Mouse (Mus musculus) cerebellum, adult (tissue): ENCODE measurements at regions not wholly inside any gene's neighbourhood (a gene's known extent, or its start where the extent isn't known, plus 50 kb on each side); places are given as distances from the start of the nearest gene placed in this dataset.

ENCODE experiments used
- ATAC-seq: cut with Nextera tagmentation; 2 replicates; pipeline ENCODE4 v1.9.2; 2017; ENCODE audit warnings: mild to moderate bottlenecking, moderate library complexity, mixed read lengths; ENCODE audit not compliant: insufficient number of reproducible peaks, low FRiP score, low TSS enrichment

- no peak for ATAC-seq
Observed at GRCm38 (mm10) chr16:87295727-87296126, 58.3 kb upstream of the N6amt1 start.

DNA sequence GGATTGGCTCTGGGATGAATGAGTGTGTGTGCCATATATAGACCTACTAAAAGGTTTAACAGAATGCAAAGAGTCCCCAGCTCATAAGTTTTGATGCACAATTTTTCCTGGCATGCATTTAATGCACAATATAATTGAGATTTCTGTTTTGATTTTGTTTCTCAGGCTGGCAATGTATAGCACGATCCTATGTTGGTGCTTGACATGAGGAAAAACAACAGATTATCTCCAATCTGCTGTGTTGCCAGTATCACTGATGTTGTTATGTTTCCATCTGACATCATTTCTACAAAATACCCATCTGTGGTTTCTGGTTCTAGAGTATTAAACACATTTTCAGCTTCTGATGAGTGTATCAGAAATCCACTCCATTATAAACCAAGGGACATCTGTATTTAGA lies 61.2 kb upstream of the N6amt1 start:
- ATAC-seq: no peak

- ATAC-seq: no peak
Observed at GRCm38 (mm10) chr16:87291716-87292115, 62.3 kb upstream of the N6amt1 start.

DNA sequence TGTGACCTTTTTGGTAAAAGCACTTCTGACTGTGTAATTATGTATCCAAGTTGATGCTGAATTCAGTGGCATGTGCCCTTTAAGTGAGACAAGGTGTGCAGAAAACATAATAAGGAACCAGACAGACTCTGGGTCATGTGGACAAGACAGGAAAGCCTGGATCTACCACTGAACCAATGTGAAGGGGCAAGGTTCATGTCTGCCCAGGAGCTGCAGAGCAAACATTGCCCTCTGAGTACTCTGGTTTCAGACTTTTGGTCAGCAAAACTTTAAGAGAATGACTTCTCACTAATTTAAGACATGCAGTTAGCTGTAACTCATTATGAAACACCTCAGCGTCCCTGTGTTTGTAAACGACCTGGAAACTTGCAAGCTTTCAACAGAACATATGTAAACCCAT lies 68.3 kb upstream of the N6amt1 start:
- ATAC-seq: no peak

GRCm38 (mm10) chr16:87284835-87285510 lies 69.0 kb upstream of the N6amt1 start:
- no peak for ATAC-seq

GRCm38 (mm10) chr16:87278518-87278917 lies 75.5 kb upstream of the N6amt1 start:
- ATAC-seq: no peak

- no peak for ATAC-seq
Observed at GRCm38 (mm10) chr16:87272363-87272762, 81.6 kb upstream of the N6amt1 start.

GRCm38 (mm10) chr16:87267954-87268804 lies 85.8 kb upstream of the N6amt1 start:
- no peak for ATAC-seq

- no peak for ATAC-seq
Observed at GRCm38 (mm10) chr16:87267517-87267916, 86.5 kb upstream of the N6amt1 start.

GRCm38 (mm10) chr16:87263571-87263970 lies 90.4 kb upstream of the N6amt1 start:
- peak; percentile 77 for ATAC-seq

- ATAC-seq: 0 out of 2 replicates have a peak, but pooled peaks have one; percentile 45
Observed at GRCm38 (mm10) chr16:87263041-87263440, 90.9 kb upstream of the N6amt1 start.

DNA sequence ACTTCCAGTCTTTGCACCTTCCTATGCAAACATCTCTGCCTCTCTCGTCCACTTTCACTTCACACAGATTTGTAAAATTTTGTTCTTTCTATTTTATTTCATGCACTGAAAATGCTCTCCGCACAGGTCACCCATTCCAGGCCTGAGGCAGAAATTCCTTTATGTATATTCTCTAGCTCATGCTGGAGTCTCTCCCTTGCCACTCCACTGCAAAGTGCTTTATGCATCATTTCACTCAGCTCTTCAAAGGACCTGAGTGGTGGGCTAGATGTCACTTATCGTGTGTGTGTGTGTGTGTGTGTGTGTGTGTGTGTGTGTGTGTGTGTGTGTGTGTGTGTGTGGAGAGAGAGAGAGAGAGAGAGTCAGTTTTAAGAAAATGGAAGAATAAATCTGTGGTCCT lies 91.5 kb upstream of the N6amt1 start:
- ATAC-seq: no peak

GRCm38 (mm10) chr16:87261527-87261926 lies 92.5 kb upstream of the N6amt1 start:
- ATAC-seq: peak; percentile 50; the same call in 1 of the 2 replicates

GRCm38 (mm10) chr16:87254736-87255135 lies 99.2 kb upstream of the N6amt1 start:
- no peak for ATAC-seq

- no peak for ATAC-seq
Observed at GRCm38 (mm10) chr16:87250531-87250930, 103.5 kb upstream of the N6amt1 start.

GRCm38 (mm10) chr16:87249903-87250302 lies 104.1 kb upstream of the N6amt1 start:
- no peak for ATAC-seq

- no peak for ATAC-seq
Observed at GRCm38 (mm10) chr16:87248501-87249030, 105.4 kb upstream of the N6amt1 start.

GRCm38 (mm10) chr16:87245933-87246791 lies 107.8 kb upstream of the N6amt1 start:
- ATAC-seq: no peak

DNA sequence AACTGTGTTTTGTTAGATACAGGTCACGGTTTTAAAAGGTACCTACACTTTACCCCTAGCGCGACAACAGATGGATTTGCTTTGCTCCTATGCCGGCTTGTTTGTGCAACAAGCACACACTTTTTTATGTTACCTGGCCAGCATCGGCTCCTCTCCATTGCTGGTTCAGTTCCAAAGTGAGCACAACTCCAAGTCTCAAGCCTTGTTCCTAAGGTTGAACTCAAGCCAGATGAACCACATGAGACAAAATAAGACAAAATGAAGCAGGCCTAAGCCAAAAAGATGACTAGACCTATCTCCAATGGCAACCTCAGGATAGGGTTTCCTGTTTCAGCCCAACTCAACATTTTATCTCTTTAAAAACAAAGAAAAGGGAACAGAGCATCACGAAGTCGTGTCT lies 108.5 kb upstream of the N6amt1 start:
- 0 out of 2 replicates have a peak, but pooled peaks have one; percentile 28 for ATAC-seq

DNA sequence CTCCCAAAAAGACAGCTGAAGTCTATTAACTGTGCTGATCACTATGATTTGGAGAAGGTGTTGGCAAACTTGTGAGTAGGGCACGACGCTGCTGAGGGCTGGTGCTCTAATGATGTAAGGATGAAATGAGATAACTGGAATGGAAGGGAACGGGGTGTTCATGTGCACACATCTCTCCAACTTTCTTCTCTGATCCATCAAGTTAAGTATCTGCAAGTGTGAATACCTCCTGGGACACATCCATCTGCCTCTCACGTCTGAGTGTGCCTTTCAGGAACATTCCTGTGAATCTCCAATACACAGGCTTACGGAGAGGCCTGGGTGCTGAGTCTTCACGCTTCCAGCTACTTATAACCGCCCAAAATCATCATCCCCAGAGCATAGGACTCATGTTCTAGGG lies 112.0 kb upstream of the N6amt1 start:
- ATAC-seq: no peak
